Mouse (Mus musculus): ENCODE results near the gene Btbd35f25. TPM values are rescaled to one million over a fixed set of nuclear protein-coding genes. Genes with fewer than 3 reads are reported as not detected.
"Not testable (repeated sequence)": the region's sequence is repeated elsewhere in the genome, so short reads cannot be mapped to it uniquely, and the experiment has no call there.

Gene Btbd35f25
- not detected in 2 replicates for polyA plus RNA-seq (2014; fragmentation: Nextera tagmentation; extraction: Ambion mirVana)

DNA sequence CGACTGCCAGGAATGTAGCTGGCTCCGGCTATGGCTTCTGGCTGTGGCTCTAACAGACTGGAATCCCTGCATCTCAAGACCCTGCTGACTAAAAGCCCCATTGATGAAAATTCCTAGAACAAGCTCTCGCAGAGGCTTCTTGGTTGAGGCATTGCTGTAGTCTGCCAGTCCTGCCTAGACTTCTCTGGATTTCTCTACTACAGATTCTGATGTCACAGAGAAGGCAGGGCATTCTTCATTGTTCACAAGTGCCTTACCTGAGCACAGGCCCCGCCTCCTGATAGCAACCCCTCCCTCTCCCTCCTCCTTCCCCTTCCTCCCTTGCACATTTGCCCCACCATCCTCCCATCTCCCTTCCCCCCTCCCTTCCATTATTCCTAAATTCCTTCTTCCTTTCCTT lies at the start of gene Btbd35f25:
Btbd35f25 (minus strand) TSS at position 101 of the 400 bp plus-strand sequence.
- WGBS: 88% methylated on average over 3 of the region's 4 CpGs
- not testable (repeated sequence) for H3K27ac ChIP-seq (ENCODE audit: low read depth, low read length); ATAC-seq (ENCODE audit: low read depth)

GRCm38 (mm10) chrX:31766255-31766654 lies 49.3 kb upstream of the Btbd35f25 start:
- H3K27ac ChIP-seq (ENCODE audit: low read depth, low read length): no peak overlapping the region
- no peak for ATAC-seq (ENCODE audit: low read depth)
- H3K36me3 ChIP-seq (ENCODE audit: control insufficient read depth, insufficient read depth, low read length): no peaks in the 10 kb centered on the region
- H3K4me3 ChIP-seq (ENCODE audit: low read depth, low read length): no peak overlapping the region
- no peaks in the 10 kb centered on the region for H3K4me1 ChIP-seq (ENCODE audit: control insufficient read depth, insufficient read depth, low read length)
- H3K4me2 ChIP-seq (ENCODE audit: low read depth, low read length): no peak overlapping the region
- H3K9ac ChIP-seq (replicated peaks; ENCODE audit: low read depth, low read length): no peak overlapping the region
- peaks cover 62% of the 10 kb centered on the region for H3K9me3 ChIP-seq (ENCODE audit: control insufficient read depth, low read length)
- H3K27me3 ChIP-seq (ENCODE audit: control insufficient read depth, insufficient read depth, low read length): no peaks in the 10 kb centered on the region

More for the DNA sequence above, at the start of gene Btbd35f25:
- H3K9ac ChIP-seq (replicated peaks; ENCODE audit: low read depth, low read length); H3K4me2 ChIP-seq (ENCODE audit: low read depth, low read length); H3K27me3 ChIP-seq (ENCODE audit: control insufficient read depth, insufficient read depth, low read length); H3K9me3 ChIP-seq (ENCODE audit: control insufficient read depth, low read length); H3K36me3 ChIP-seq (ENCODE audit: control insufficient read depth, insufficient read depth, low read length); H3K4me3 ChIP-seq (ENCODE audit: low read depth, low read length); H3K4me1 ChIP-seq (ENCODE audit: control insufficient read depth, insufficient read depth, low read length): not testable (repeated sequence)

GRCm38 (mm10) chrX:31764001-31764400 lies 47.0 kb upstream of the Btbd35f25 start:
- Histone ChIP-seq H3K27ac (ENCODE audit: low read depth, low read length) (no peak overlapping the region), H3K4me2 (ENCODE audit: low read depth, low read length) (no peak overlapping the region), H3K4me1 (ENCODE audit: control insufficient read depth, insufficient read depth, low read length) (no peaks in the 10 kb centered on the region), H3K9ac (replicated peaks; ENCODE audit: low read depth, low read length) (no peak overlapping the region), H3K9me3 (ENCODE audit: control insufficient read depth, low read length) (peaks cover 60% of the 10 kb centered on the region), H3K4me3 (ENCODE audit: low read depth, low read length) (no peak overlapping the region), H3K36me3 (ENCODE audit: control insufficient read depth, insufficient read depth, low read length) (no peaks in the 10 kb centered on the region), H3K27me3 (ENCODE audit: control insufficient read depth, insufficient read depth, low read length) (no peaks in the 10 kb centered on the region)
- 91% methylated on average over 1 of the region's 1 CpGs for WGBS
- no peak for ATAC-seq (ENCODE audit: low read depth)

GRCm38 (mm10) chrX:31745079-31745478 lies 28.1 kb upstream of the Btbd35f25 start:
- no peaks in the 10 kb centered on the region for H3K27me3 ChIP-seq (ENCODE audit: control insufficient read depth, insufficient read depth, low read length)
- peaks cover 28% of the 10 kb centered on the region for H3K9me3 ChIP-seq (ENCODE audit: control insufficient read depth, low read length)
- H3K4me1 ChIP-seq (ENCODE audit: control insufficient read depth, insufficient read depth, low read length): no peaks in the 10 kb centered on the region
- no peak overlapping the region for H3K9ac ChIP-seq (replicated peaks; ENCODE audit: low read depth, low read length)
- ATAC-seq (ENCODE audit: low read depth): no peak
- no peak overlapping the region for H3K4me3 ChIP-seq (ENCODE audit: low read depth, low read length)
- 88% methylated on average over 10 of the region's 10 CpGs for WGBS
- no peak overlapping the region for H3K4me2 ChIP-seq (ENCODE audit: low read depth, low read length)
- no peak overlapping the region for H3K27ac ChIP-seq (ENCODE audit: low read depth, low read length)
- no peaks in the 10 kb centered on the region for H3K36me3 ChIP-seq (ENCODE audit: control insufficient read depth, insufficient read depth, low read length)

DNA sequence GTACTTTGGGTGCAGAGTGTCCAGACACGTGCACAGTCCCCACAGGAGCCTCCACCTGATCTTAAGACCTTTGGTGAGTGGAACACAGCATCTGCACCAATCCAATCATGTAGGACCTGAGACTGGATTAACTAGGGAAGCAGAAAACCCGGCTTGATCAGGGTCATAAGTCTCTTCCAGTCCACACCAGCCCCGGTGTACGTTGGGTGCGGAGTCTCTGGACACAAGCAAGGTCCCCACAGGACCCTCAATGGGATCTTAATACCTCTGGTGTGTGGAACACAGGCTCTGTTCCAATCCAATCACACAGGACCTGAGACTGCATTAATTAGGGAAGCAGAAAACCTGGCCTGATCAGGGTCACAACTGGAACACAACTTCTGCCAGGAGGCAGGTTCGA lies 20.0 kb upstream of the Btbd35f25 start:
- Histone ChIP-seq H3K4me3 (ENCODE audit: low read depth, low read length) (no peak overlapping the region), H3K9me3 (ENCODE audit: control insufficient read depth, low read length) (peaks cover 21% of the 10 kb centered on the region), H3K9ac (replicated peaks; ENCODE audit: low read depth, low read length) (no peak overlapping the region), H3K4me1 (ENCODE audit: control insufficient read depth, insufficient read depth, low read length) (no peaks in the 10 kb centered on the region), H3K36me3 (ENCODE audit: control insufficient read depth, insufficient read depth, low read length) (no peaks in the 10 kb centered on the region), H3K27me3 (ENCODE audit: control insufficient read depth, insufficient read depth, low read length) (no peaks in the 10 kb centered on the region), H3K4me2 (ENCODE audit: low read depth, low read length) (no peak overlapping the region), H3K27ac (ENCODE audit: low read depth, low read length) (no peak overlapping the region)
- ATAC-seq (ENCODE audit: low read depth): no peak
- 76% methylated on average over 6 of the region's 6 CpGs for WGBS

Other genes with a start within 250 kb of the Btbd35f25 start
- gene Gm21883, start 142.9 kb downstream of the Btbd35f25 start, polyA plus RNA-seq (2014; fragmentation: Nextera tagmentation; extraction: Ambion mirVana): not detected in 2 replicates
- gene Spin2e, start 98.2 kb downstream of the Btbd35f25 start, polyA plus RNA-seq (2014; fragmentation: Nextera tagmentation; extraction: Ambion mirVana): not detected in 2 replicates
- not detected in 2 replicates for gene Gm21637, start 244.9 kb upstream of the Btbd35f25 start, polyA plus RNA-seq (2014; fragmentation: Nextera tagmentation; extraction: Ambion mirVana)

Data from neural tube, embryonic 14.5 days (tissue).